Mouse (Mus musculus) E14TG2a.4 (cell line): Measurements from ENCODE around the gene St8sia1.

ENCODE experiments used
- CTCF ChIP-seq: conservative IDR thresholded peaks from 2 replicates; pipeline ENCODE4 v1.5.1; 2014; ENCODE audit warnings: low read length
- NANOG ChIP-seq: IDR thresholded peaks from 2 replicates; pipeline ENCODE4 v1.6.1; 2014; ENCODE audit warnings: borderline replicate concordance, low read length, mixed read lengths

GRCm38 (mm10) chr6:142869715-142870422, 94.4 kb downstream of the St8sia1 start:
- TF ChIP-seq CTCF, result no peak
- TF ChIP-seq NANOG, result no peak
